8 mouse cellular contexts compared by ENCODE assay signal in genomic region chr8:120113758-120114255, GRCm38 (mm10). TPM values are rescaled to one million over a fixed set of nuclear protein-coding genes. Genes with fewer than 3 reads are reported as not detected.
DNase-seq lines count a peak whose midpoint lies in the region; ATAC-seq lines count a peak whose summit lies in the region.

6430548M08Rik (plus strand) TSS chr8:120114152.

- H3K9ac ChIP-seq in hindbrain, embryonic 14.5 days, result peak within 1 kb of the TSS; percentile 86

- H3K9me3 ChIP-seq in hindbrain, embryonic 14.5 days (ENCODE audit: control insufficient read depth, low read length), result no peaks in the 10 kb centered on the region

- peak within 1 kb of the TSS; percentile 80 for H3K4me3 ChIP-seq in hindbrain, embryonic 14.5 days (replicated peaks; ENCODE audit: low read length)

- peak within 1 kb of the TSS; percentile 90 for H3K27ac ChIP-seq in hindbrain, embryonic 14.5 days

- H3K4me1 ChIP-seq in hindbrain, embryonic 14.5 days (replicated peaks; ENCODE audit: control insufficient read depth, insufficient read depth, low read length), result peaks cover 13% of the 10 kb centered on the region

- peak within 1 kb of the TSS; percentile 80 for H3K4me2 ChIP-seq in hindbrain, embryonic 14.5 days (replicated peaks)

- H3K27me3 ChIP-seq in hindbrain, embryonic 14.5 days (ENCODE audit: control insufficient read depth, insufficient read depth, low read length), result peaks cover 10% of the 10 kb centered on the region

- peak; percentile 99 for DNase-seq in R1 (ENCODE audit: low read depth, low spot score)
- peak; percentile 100 for DNase-seq in cerebellum, postnatal 25 days
- peak; percentile 99 for DNase-seq in frontal cortex, postnatal 25 days (ENCODE audit: low spot score in 2 of 2)
- DNase-seq in hindbrain, embryonic 14.5 days (ENCODE audit: low spot score), result peak; percentile 100
- DNase-seq in layer of hippocampus, postnatal 36 days, result peak; percentile 100
- DNase-seq in lung, postnatal 36 days, result peak; percentile 100
- DNase-seq in retina, postnatal 1 day, result peak; percentile 100
- peak; percentile 100 for DNase-seq in urinary bladder, adult 18-20 months (ENCODE audit: low spot score in 2 of 2)

- no peaks in the 10 kb centered on the region for H3K36me3 ChIP-seq in hindbrain, embryonic 14.5 days (replicated peaks; ENCODE audit: control insufficient read depth, insufficient read depth)

- under 1% methylated on average over 61 of the region's 61 CpGs for WGBS in hindbrain, embryonic 14.5 days

- ATAC-seq in hindbrain, embryonic 14.5 days (ENCODE audit: low FRiP score), result peak; percentile 97

RNA-seq across cellular contexts. Expression of gene 6430548M08Rik, which starts in this region (rescaled TPM):
- polyA plus RNA-seq in hindbrain, embryonic 14.5 days (2014; fragmentation: Nextera tagmentation; extraction: Ambion mirVana), result 40.1 and 42.3 TPM in 2 replicates
- total RNA-seq in layer of hippocampus, postnatal 36 days (2021), result 100 to 1,000 TPM; 151 to 168 TPM

Comparison
In these comparisons a context has a peak if more than half of its experiments do, and no peak if none do; other contexts are left out.
1. Peak in every context shown above with its lines: DNase-seq, ATAC-seq, H3K4me3 ChIP-seq and H3K27ac ChIP-seq.